In the genomic region with DNA sequence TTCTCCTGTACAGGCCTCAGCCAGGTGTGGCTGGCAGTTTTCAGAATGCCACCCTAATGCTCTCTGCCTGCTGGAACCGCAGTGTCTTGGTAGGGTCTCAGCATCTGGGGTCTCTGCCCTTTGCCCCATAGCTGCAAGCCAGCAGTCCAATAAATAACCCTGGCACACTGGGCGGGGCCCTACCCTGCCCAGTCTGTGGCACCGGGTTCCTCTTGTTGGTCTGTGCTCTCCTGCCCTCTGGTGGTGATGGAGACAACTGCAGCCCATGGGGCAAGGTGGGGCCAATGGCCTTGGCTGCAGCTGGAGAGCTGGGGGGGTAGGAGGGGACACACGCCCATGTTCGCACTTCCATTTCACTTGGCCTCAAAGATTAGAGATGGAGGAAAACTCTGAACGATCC, we compare ENCODE assay signal across 8 mouse cellular contexts.
DNase-seq lines count a peak whose midpoint lies in the region; ATAC-seq lines count a peak whose summit lies in the region.

No protein-coding gene starts in this region.

- H3K36me3 ChIP-seq in limb, embryonic 12.5 days, result no peaks in the 10 kb centered on the region

- 22% methylated on average over 6 of the region's 6 CpGs for WGBS in limb, embryonic 12.5 days

- H3K4me2 ChIP-seq in limb, embryonic 12.5 days, result no peak overlapping the region

- no peaks in the 10 kb centered on the region for H3K9me3 ChIP-seq in limb, embryonic 12.5 days

- H3K4me3 ChIP-seq in limb, embryonic 12.5 days (replicated peaks), result no peak overlapping the region

- H3K4me1 ChIP-seq in limb, embryonic 12.5 days (replicated peaks), result peaks cover 4% of the 10 kb centered on the region; the same call in 1 of the 2 replicates

- peak; percentile 87 for DNase-seq in layer of hippocampus, adult 11-12 months (ENCODE audit: low spot score)
- DNase-seq in layer of hippocampus, adult 9-10 months (ENCODE audit: low spot score), result no peak
- peak; percentile 75 for DNase-seq in embryo, embryonic 11 days
- peak; percentile 53 to 69 for DNase-seq in gastrocnemius, postnatal 4 days (ENCODE audit: low spot score in 2 of 2)
- peak; percentile 31 to 71 for DNase-seq in kidney, adult 8-10 months
- peak; percentile 62 for DNase-seq in naive thymus-derived CD4-positive, alpha-beta T cell, adult 2 months (ENCODE audit: low read depth)
- DNase-seq in spleen, postnatal 36 days (ENCODE audit: low spot score in 2 of 2), result peak; percentile 42 to 47

- ATAC-seq in limb, embryonic 12.5 days (ENCODE audit: insufficient number of reproducible peaks, insufficient read depth, low FRiP score, low TSS enrichment, low read depth), result peak; percentile 72; the same call in 1 of the 2 replicates

- H3K27ac ChIP-seq in limb, embryonic 12.5 days, result no peak overlapping the region

- H3K9ac ChIP-seq in limb, embryonic 12.5 days (replicated peaks), result no peak overlapping the region

- no peaks in the 10 kb centered on the region for H3K27me3 ChIP-seq in limb, embryonic 12.5 days
